Mouse (Mus musculus) olfactory bulb, adult 2 months (tissue): Measurements from ENCODE around the gene Wfdc1.

ENCODE experiments used
- CTCF ChIP-seq: fragments of 200-500 bp; IDR thresholded peaks from 2 replicates; pipeline ENCODE4 v1.5.1; 2012; ENCODE audit warnings: low read depth, mild to moderate bottlenecking, low read length, moderate library complexity; ENCODE audit not compliant: insufficient read depth
- POLR2A ChIP-seq: fragments of 200-500 bp; IDR thresholded peaks from 2 replicates; pipeline ENCODE4 v1.6.1; 2012; ENCODE audit warnings: mild to moderate bottlenecking, low read depth, low read length, moderate library complexity; ENCODE audit not compliant: insufficient read depth

DNA sequence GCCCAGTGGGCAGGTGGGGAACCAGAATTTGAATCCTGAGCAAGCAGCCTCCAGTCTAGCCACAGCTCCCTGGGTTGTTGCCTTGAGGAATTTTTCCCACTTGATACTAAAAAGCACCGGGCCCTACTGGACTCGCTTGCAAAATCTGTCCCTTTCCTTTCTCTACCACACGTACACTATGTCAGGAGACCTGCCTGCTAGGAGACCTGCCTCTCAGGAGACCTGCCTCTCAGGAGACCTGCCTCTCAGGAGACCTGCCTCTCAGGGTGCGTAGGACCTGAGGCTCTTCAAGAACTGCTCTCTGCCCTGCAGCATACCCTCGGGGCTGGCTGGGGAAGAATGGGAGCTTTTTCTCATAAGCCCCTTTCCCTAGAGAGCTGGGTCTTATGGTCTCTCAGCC is 47.3 kb downstream of the Wfdc1 start:
- TF ChIP-seq CTCF, result no peak
- TF ChIP-seq POLR2A, result no peak
